Mouse (Mus musculus) urinary bladder, postnatal 25 days (tissue): Measurements from ENCODE around the gene Fbxo46.
"Not testable (repeated sequence)": the region's sequence is repeated elsewhere in the genome, so short reads cannot be mapped to it uniquely, and the experiment has no call there.

Experiments used
- DNase-seq: peaks from one replicate; pipeline ENCODE4 v3.0.0; 2022; ENCODE audit warnings: low spot score

The Fbxo46 gene

DNA sequence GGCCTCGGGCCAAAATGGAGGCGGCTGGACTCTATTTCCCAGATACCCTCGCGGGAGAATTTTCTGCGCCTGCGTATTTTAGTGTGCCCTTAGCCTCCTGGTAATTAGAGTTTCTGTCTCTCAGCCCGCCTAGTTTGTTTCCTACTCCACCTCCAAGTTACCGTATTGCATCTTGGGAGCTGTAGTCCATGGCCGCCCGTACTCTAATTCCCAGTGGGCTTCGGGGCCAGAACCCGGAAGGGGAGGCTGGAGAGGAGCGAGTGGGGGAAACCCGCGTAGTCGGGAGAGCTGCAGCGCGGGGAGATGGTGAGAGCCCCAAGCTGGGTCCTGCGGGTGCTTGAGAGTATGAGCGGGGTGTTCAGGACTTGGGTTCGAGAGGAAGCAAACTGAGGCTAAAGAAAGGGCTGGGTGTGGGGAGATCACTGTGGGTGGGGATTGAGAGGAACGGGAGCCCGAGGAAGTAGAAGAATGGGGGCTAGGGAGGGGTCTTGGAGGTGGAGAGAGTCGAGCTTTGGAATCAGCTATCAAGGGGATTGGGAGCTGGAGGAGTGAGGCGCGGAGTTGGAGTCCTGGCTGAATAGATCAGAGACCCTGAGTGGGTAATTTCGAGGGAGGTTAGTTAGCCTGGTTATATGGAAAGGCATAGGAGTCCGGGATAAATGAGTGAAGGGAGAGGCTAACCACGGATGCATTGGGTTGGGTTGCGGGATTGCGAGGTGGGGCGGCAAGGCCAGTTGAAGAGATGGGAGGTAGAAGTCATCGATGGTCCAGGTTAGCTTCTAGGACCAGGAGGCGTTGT lies at the start of gene Fbxo46:
Gene Fbxo46 (plus strand): TSS at position 229 of the 799 bp plus-strand sequence.
- peak; percentile 79 for DNase-seq

DNA sequence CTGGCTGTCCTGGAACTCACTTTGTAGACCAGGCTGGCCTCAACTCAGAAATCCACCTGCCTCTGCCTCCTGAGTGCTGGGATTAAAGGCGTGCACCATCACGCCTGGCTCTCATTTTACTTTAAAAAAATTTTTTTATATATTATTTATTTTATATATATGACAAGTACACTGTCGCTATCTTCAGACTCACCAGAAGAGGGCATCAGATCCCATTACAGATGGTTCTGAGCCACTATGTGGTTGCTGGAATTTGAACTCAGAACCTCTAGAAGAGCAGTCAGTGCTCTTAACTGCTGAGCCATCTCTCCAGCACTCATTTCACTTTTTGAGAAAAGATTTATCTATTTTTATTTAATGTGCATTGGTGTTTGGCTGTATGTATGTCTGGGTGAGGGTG lies 48.6 kb upstream of the Fbxo46 start:
- DNase-seq = not testable (repeated sequence)

DNA sequence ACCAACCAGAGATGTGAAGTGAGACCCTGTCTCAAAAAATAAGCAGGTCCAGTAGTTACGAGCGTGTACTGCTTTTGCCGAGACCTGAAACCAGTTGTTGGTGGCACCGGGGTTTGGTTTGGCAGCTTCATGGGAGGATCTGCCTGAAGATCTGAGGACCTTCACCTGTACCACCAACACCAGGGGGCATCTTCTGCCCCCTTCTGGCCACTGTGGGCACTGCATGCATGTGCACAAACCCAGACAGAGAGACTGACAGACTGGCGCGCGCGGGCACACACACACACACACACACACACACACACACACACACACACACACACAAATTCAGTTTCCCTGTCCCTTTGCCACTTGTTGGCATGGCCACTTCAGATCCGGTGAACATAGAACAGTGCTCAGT lies 46.2 kb upstream of the Fbxo46 start:
- no peak for DNase-seq

DNA sequence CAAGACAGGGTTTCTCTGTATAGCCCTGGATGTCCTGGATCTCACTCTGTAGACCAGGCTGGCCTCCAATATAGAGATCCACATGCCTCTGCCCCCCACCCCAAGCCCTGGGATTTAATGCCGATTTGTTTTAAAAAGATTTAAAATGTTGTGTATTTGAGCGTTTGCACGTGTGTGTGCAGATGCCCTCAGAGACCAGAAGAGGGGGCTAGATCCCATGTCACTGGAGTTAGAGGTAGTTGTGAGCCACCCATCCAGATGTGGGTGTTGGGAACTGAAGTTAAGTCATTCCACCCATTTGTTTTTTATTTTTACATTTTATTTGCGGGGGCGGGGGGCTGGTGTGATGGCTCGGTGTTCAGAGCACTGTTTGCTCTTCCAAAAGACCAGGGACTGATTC lies 45.2 kb upstream of the Fbxo46 start:
- DNase-seq = no peak

DNA sequence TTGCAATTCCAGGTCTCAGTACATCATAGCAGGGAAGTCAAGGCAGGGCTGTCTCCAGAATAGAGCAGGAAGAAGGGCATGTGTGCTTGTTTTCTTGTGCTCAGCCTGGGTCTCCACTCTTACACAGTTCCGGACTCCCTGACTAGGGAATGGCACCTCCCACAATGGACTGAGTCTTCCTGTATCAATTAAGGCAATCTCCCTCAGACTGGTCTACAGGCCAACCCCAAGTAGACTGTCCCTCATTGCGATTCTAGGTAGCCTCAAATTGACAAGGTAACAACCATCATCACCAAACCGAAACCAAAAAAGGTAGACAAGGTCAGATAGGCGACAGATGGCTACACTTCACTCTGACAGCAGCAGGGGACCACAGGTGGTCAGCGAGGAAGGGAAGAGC lies 44.4 kb upstream of the Fbxo46 start:
- no peak for DNase-seq

- peak; percentile 78 for DNase-seq
Observed at GRCm38 (mm10) chr7:19075723-19076585, 43.7 kb upstream of the Fbxo46 start, which contains the start of gene Dmwd. Dmwd (plus strand) TSS chr7:19076227.

DNA sequence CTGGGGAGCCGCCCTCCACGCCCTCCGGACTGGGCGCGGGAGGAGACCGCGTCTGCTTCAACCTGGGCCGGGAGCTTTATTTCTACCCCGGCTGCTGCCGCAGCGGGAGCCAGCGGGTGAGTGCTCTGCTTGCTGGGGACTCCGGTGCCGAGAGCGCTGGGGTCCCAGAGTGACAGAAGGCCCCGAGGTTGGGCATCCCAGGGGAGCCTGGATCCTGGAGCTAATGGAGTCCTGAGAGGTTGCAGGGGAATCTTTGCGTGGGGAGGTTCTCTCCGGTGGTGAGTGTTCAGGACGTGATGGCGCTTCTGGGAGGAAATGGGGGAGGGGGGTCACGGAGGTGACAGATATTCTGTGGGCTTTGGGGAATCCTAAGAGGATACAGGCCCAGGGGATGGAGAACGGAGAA lies 43.1 kb upstream of the Fbxo46 start:
- DNase-seq = no peak

- DNase-seq = no peak
Observed at GRCm38 (mm10) chr7:19077761-19078160, 41.9 kb upstream of the Fbxo46 start.

DNA sequence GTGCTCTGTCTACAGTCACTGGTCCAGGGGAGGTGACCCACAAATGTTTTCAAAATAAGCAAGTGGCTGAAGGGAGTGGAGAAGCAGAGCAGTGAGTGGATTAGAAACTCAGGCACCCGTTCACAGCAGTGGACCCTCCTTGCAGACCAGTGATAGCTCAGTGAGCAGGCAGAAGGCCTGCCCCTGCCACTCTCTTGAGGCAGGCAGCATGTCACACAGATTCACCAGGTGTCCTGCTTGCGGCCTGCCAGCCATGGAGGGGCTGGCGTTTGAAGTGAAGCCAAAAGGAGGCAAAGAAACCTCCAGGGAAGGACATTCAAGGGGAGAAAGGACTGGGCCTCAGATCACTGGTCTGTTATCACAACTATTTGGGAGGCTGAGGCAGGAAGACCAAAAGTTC lies 40.9 kb upstream of the Fbxo46 start:
- no peak for DNase-seq

GRCm38 (mm10) chr7:19080451-19080950 lies 39.2 kb upstream of the Fbxo46 start:
- no peak for DNase-seq

DNA sequence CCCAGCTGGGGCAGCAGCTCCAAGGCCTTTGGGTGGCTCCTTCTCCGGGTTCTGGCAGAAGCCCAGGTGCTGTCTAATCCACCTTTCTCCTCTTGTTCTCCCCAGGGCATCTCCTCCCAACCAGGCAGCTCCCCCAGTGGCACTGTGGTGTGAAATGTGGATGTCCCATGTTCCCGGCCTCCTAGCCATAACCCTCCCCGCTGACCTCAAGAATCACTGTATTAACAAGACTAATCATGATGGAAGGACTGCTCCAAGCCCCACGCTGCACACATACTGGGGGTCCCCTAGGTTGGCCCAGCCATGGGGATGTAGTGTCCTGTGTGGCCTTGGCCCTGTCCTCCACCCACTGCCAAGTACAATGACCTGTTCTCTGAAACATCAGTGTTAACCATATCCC lies 37.5 kb upstream of the Fbxo46 start:
- DNase-seq = no peak

- DNase-seq = no peak
Observed at GRCm38 (mm10) chr7:19083096-19083495, 36.6 kb upstream of the Fbxo46 start.

- DNase-seq = no peak
Observed at GRCm38 (mm10) chr7:19083701-19084100, 36.0 kb upstream of the Fbxo46 start, which contains the start of gene Dmpk. Dmpk (plus strand) TSS chr7:19083849.

- no peak for DNase-seq
Observed at GRCm38 (mm10) chr7:19084277-19084771, 35.3 kb upstream of the Fbxo46 start.

- DNase-seq = no peak
Observed at GRCm38 (mm10) chr7:19084921-19085473, 34.7 kb upstream of the Fbxo46 start.

DNA sequence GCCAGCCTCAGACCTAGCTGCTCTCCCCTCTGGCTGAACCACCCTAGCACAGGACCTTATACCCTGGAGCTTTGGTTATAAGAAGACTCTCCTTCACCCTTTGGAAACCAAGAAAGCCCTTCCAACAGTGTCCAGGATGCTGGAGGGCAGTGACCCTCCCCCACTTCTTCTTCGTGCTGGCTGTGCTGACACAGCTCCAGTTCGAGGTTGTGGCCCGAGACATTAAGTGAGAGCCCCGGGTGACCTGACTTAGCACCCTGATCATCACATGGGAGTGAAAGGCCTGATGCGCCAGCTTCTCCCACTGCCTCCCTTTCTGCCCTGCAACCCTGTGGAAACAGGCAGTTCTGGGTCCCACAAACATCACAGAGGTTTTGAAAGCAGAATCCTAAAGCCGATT lies 34.2 kb upstream of the Fbxo46 start:
- DNase-seq = no peak

DNA sequence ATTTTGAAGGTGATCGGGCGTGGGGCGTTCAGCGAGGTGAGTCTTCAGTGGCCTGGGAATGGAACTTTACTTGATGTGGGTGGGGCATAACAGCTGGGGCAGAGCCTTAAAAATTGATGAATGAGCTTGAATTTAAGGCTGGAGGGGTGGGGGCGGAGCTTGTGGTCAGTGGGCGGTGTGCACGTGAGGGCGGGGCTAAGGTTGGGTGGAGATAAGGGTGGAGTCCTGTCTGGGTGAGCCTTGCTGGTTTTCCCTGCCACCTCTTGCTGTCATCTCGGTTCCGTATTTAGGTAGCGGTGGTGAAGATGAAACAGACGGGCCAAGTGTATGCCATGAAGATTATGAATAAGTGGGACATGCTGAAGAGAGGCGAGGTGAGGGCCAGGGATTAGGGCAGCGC lies 33.6 kb upstream of the Fbxo46 start:
- DNase-seq = no peak

GRCm38 (mm10) chr7:19086760-19087159 lies 32.9 kb upstream of the Fbxo46 start:
- no peak for DNase-seq

DNA sequence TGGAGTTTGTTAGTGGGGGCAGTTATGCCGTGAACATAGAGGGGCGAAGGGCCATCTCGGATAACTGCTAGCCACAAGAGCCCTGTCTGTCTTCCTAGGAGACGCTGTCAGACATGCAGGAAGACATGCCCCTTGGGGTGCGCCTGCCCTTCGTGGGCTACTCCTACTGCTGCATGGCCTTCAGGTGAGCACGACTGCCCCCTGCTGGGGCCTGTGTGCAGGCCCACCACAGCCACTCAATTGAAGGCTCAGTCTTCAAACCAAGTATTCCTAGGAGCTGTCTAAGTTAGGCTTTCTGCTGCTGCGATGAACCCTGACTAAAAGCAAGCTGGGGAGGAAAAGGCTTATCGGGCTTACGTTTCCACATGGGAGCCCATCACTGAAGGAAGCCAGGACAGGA lies 30.8 kb upstream of the Fbxo46 start:
- DNase-seq = peak; percentile 57

GRCm38 (mm10) chr7:19091913-19092312 lies 27.7 kb upstream of the Fbxo46 start:
- no peak for DNase-seq

GRCm38 (mm10) chr7:19092381-19093173 lies 27.1 kb upstream of the Fbxo46 start:
- no peak for DNase-seq

DNA sequence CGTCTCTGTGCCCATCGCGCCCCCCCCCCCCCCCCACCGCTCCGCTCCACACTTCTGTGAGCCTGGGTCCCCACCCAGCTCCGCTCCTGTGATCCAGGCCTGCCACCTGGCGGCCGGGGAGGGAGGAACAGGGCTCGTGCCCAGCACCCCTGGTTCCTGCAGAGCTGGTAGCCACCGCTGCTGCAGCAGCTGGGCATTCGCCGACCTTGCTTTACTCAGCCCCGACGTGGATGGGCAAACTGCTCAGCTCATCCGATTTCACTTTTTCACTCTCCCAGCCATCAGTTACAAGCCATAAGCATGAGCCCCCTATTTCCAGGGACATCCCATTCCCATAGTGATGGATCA lies 26.5 kb upstream of the Fbxo46 start:
- DNase-seq = peak; percentile 83
